Mouse (Mus musculus): Measurements from ENCODE around the gene Gm10306. TPM values are rescaled to one million over a fixed set of nuclear protein-coding genes. Genes with fewer than 3 reads are reported as not detected.

The Gm10306 gene
- total and polyA plus RNA-seq, 2 experiments, result not detected

GRCm38 (mm10) chr4:94592709-94593108 is 36.4 kb downstream of the Gm10306 start:
- Histone ChIP-seq H3K27me3 (ENCODE audit: control insufficient read depth, insufficient read depth, low read length) (no peaks in the 10 kb centered on the region), H3K27ac (replicated peaks; ENCODE audit: insufficient read depth, low read depth, low read length) (no peak overlapping the region), H3K79me2 (ENCODE audit: control insufficient read depth, insufficient read depth, low read length) (peaks cover 32% of the 10 kb centered on the region; the same call in 1 of the 2 replicates), H3K4me3 (ENCODE audit: insufficient read depth, low read depth, low read length) (no peak overlapping the region), H3K4me1 (ENCODE audit: control insufficient read depth, insufficient read depth, low read length) (peaks cover 10% of the 10 kb centered on the region), H3K36me3 (ENCODE audit: control insufficient read depth, insufficient read depth, low read length) (0 out of 2 replicates have a peak, but pooled peaks cover 1% of the 10 kb centered on the region), H3K9ac (ENCODE audit: low read depth, low read length) (no peak overlapping the region)
- peak; percentile 24 for DNase-seq (ENCODE audit: extremely low read depth, low read depth, low spot score)
- TF ChIP-seq CTCF (IDR thresholded peaks at IDR 0.05; ENCODE audit: low read depth, low read length), result no peak
- TF ChIP-seq POLR2A (IDR thresholded peaks at IDR 0.05; ENCODE audit: extremely low read depth, insufficient read depth, low read length), result no peak

DNA sequence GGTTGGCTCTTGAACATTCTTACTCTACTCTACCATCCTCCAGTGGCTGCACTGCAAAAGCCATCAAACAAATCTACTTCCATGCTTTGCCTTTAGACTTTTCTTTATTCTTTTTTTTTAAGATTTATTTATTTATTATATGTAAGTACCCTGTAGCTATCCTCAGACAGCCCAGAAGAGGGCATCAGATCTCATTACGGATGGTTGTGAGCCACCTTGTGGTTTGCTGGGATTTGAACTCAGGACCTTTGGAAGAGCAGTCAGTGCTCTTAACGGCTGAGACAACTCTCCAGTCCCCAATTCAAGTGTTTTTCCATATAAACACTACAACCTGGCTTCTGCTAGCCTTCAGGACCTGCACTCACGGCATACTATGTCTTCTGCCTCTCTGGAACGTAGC is 45.0 kb downstream of the Gm10306 start:
- H3K4me3 ChIP-seq (ENCODE audit: insufficient read depth, low read depth, low read length), result no peak overlapping the region
- H3K4me1 ChIP-seq (ENCODE audit: control insufficient read depth, insufficient read depth, low read length), result peaks cover 2% of the 10 kb centered on the region
- H3K79me2 ChIP-seq (ENCODE audit: control insufficient read depth, insufficient read depth, low read length), result peaks cover 19% of the 10 kb centered on the region; the same call in 1 of the 2 replicates
- H3K9ac ChIP-seq (ENCODE audit: low read depth, low read length), result no peak overlapping the region
- no peaks in the 10 kb centered on the region for H3K27me3 ChIP-seq (ENCODE audit: control insufficient read depth, insufficient read depth, low read length)
- DNase-seq (ENCODE audit: extremely low read depth, low read depth, low spot score), result no peak
- no peak for TF ChIP-seq CTCF (IDR thresholded peaks at IDR 0.05; ENCODE audit: low read depth, low read length)
- no peak for TF ChIP-seq POLR2A (IDR thresholded peaks at IDR 0.05; ENCODE audit: extremely low read depth, insufficient read depth, low read length)
- H3K36me3 ChIP-seq (ENCODE audit: control insufficient read depth, insufficient read depth, low read length), result no peaks in the 10 kb centered on the region
- H3K27ac ChIP-seq (replicated peaks; ENCODE audit: insufficient read depth, low read depth, low read length), result no peak overlapping the region
- 82% methylated on average over 4 of the region's 4 CpGs for WGBS

- Histone ChIP-seq H3K4me1 (ENCODE audit: control insufficient read depth, insufficient read depth, low read length) (peaks cover 2% of the 10 kb centered on the region), H3K36me3 (ENCODE audit: control insufficient read depth, insufficient read depth, low read length) (no peaks in the 10 kb centered on the region), H3K27me3 (ENCODE audit: control insufficient read depth, insufficient read depth, low read length) (no peaks in the 10 kb centered on the region), H3K9ac (ENCODE audit: low read depth, low read length) (peak overlapping the region; percentile 81), H3K27ac (replicated peaks; ENCODE audit: insufficient read depth, low read depth, low read length) (peak overlapping the region; percentile 73), H3K79me2 (ENCODE audit: control insufficient read depth, insufficient read depth, low read length) (peaks cover 19% of the 10 kb centered on the region; the same call in 1 of the 2 replicates), H3K4me3 (ENCODE audit: insufficient read depth, low read depth, low read length) (peak overlapping the region; percentile 79)
- no peak for TF ChIP-seq POLR2A (IDR thresholded peaks at IDR 0.05; ENCODE audit: extremely low read depth, insufficient read depth, low read length)
- TF ChIP-seq CTCF (IDR thresholded peaks at IDR 0.05; ENCODE audit: low read depth, low read length), result no peak
- peak; percentile 44 for DNase-seq (ENCODE audit: extremely low read depth, low read depth, low spot score)
- under 1% methylated on average over 33 of the region's 33 CpGs for whole genome bisulfite sequencing
These were observed 46.2 kb downstream of the Gm10306 start for GRCm38 (mm10) chr4:94602496-94603030.

GRCm38 (mm10) chr4:94603031-94603629 is 46.8 kb downstream of the Gm10306 start, which contains the start of gene Plaa:
Gene Plaa (minus strand): TSS chr4:94603244.
- Histone ChIP-seq H3K79me2 (ENCODE audit: control insufficient read depth, insufficient read depth, low read length) (peaks cover 15% of the 10 kb centered on the region; the same call in 1 of the 2 replicates), H3K9ac (ENCODE audit: low read depth, low read length) (peak within 1 kb of the TSS; percentile 81), H3K4me1 (ENCODE audit: control insufficient read depth, insufficient read depth, low read length) (peaks cover 2% of the 10 kb centered on the region), H3K27ac (replicated peaks; ENCODE audit: insufficient read depth, low read depth, low read length) (peak within 1 kb of the TSS; percentile 73), H3K27me3 (ENCODE audit: control insufficient read depth, insufficient read depth, low read length) (no peaks in the 10 kb centered on the region), H3K4me3 (ENCODE audit: insufficient read depth, low read depth, low read length) (peak within 1 kb of the TSS; percentile 79), H3K36me3 (ENCODE audit: control insufficient read depth, insufficient read depth, low read length) (no peaks in the 10 kb centered on the region)
- under 1% methylated on average over 61 of the region's 61 CpGs for WGBS
- peak; percentile 74 for DNase-seq (ENCODE audit: extremely low read depth, low read depth, low spot score)
- TF ChIP-seq CTCF (IDR thresholded peaks at IDR 0.05; ENCODE audit: low read depth, low read length) (no peak), POLR2A (IDR thresholded peaks at IDR 0.05; ENCODE audit: extremely low read depth, insufficient read depth, low read length) (0 out of 2 replicates have a peak, but pooled peaks have one; percentile 35)

DNA sequence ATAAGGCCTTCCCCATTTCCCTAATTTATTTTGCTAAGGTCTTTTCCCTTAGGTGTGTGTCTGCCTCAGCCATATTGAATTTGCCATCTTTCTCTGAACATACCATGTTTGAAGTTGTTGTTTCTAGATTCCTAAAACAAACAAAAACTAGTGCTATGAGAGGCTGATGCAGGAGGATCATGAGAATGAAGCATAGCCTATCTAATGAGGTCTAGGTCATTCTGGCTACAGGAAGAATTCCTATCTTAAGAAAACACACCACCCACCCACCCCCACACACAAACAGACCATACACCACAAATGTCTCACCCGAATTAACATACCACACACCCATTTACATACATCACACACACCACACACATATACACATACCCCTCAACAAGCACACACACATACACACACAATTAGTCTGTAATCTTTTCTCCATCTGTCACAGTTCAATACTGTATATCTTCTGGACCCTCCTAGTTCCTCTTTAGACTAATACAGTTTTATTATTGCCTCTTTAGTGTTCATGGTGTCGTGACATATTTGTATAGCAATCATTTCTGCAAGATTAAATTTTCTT is 48.2 kb downstream of the Gm10306 start:
- no peak for TF ChIP-seq POLR2A (IDR thresholded peaks at IDR 0.05; ENCODE audit: extremely low read depth, insufficient read depth, low read length)
- TF ChIP-seq CTCF (IDR thresholded peaks at IDR 0.05; ENCODE audit: low read depth, low read length), result no peak
- Histone ChIP-seq H3K27me3 (ENCODE audit: control insufficient read depth, insufficient read depth, low read length) (no peaks in the 10 kb centered on the region), H3K36me3 (ENCODE audit: control insufficient read depth, insufficient read depth, low read length) (no peaks in the 10 kb centered on the region), H3K9ac (ENCODE audit: low read depth, low read length) (no peak overlapping the region), H3K27ac (replicated peaks; ENCODE audit: insufficient read depth, low read depth, low read length) (no peak overlapping the region), H3K4me1 (ENCODE audit: control insufficient read depth, insufficient read depth, low read length) (peaks cover 2% of the 10 kb centered on the region), H3K79me2 (ENCODE audit: control insufficient read depth, insufficient read depth, low read length) (peaks cover 11% of the 10 kb centered on the region; the same call in 1 of the 2 replicates), H3K4me3 (ENCODE audit: insufficient read depth, low read depth, low read length) (no peak overlapping the region)
- 95% methylated on average over 2 of the region's 2 CpGs for whole genome bisulfite sequencing
- DNase-seq (ENCODE audit: extremely low read depth, low read depth, low spot score), result no peak

All from liver, adult 2 months (tissue).